Mouse (Mus musculus): ENCODE data around the gene Asic5.

Asic5 gene

DNA sequence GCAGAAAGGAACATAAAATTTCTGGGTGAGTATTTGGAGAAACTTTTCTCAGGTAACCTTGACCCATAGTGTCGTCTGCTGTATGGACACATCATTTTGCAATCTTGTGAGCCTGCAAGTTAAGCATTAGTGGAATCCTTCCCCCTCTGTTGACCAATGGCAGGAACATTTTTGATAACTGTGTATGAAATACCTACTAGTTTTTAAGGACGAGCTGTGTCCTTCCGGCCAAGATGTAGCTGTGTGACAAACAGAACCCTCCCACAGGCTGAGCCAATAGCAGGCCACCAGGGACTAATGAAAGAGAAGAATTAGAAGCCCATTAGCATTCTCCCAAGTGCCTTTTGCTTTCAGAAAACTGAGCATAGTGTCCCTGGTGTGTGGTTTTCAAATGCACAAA is 8.4 kb downstream of the Asic5 start:
- in situ Hi-C loops (cut with MboI; ENCODE audit: low pct_unique_long_range_greater_than_20kb in 1 of 2, low sequenced_read_pairs in 2 of 2, unreplicated experiment in 1 of 2): no loop called here

- in situ Hi-C loops (cut with MboI; ENCODE audit: low pct_unique_long_range_greater_than_20kb in 1 of 2, low sequenced_read_pairs in 2 of 2, unreplicated experiment in 1 of 2): no loop called here
Observed at GRCm38 (mm10) chr3:81995371-81995770, 13.3 kb downstream of the Asic5 start.

GRCm38 (mm10) chr3:81995988-81996387 is 13.9 kb downstream of the Asic5 start:
- in situ Hi-C loops (cut with MboI; ENCODE audit: low pct_unique_long_range_greater_than_20kb in 1 of 2, low sequenced_read_pairs in 2 of 2, unreplicated experiment in 1 of 2): no loop called here

- in situ Hi-C loops (cut with MboI; ENCODE audit: low pct_unique_long_range_greater_than_20kb in 1 of 2, low sequenced_read_pairs in 2 of 2, unreplicated experiment in 1 of 2): no loop called here
Observed at GRCm38 (mm10) chr3:82007002-82007401, 24.9 kb downstream of the Asic5 start.

DNA sequence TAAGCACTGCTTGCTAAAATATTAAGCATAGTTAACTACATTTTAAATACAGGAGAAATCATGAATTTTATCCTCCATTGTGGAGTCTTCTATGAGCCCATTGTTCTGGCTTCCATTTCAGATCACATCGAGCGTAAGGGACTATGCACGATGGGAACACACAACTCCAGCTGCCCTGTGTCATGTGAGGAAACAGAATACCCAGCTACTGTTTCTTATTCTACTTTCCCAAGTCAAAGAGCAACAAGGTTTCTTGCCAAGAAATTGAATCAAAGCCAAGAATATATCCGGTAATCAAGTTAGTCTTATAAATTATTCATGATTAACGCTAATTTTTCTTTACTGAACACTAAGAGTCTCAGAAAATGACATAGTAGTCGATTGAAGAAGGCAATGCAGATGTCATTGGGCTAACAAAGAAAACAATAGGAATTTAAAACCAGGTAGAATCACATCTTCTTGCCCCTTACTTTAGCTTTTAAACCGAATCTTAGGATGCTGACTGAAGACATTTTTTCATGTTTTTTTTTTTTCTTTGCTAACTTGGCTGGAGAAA is 32.1 kb downstream of the Asic5 start:
- in situ Hi-C loops (cut with MboI; ENCODE audit: low pct_unique_long_range_greater_than_20kb in 1 of 2, low sequenced_read_pairs in 2 of 2, unreplicated experiment in 1 of 2): no loop called here

GRCm38 (mm10) chr3:82022421-82022920 is 40.4 kb downstream of the Asic5 start:
- in situ Hi-C loops (cut with MboI; ENCODE audit: low pct_unique_long_range_greater_than_20kb in 1 of 2, low sequenced_read_pairs in 2 of 2, unreplicated experiment in 1 of 2): no loop called here

DNA sequence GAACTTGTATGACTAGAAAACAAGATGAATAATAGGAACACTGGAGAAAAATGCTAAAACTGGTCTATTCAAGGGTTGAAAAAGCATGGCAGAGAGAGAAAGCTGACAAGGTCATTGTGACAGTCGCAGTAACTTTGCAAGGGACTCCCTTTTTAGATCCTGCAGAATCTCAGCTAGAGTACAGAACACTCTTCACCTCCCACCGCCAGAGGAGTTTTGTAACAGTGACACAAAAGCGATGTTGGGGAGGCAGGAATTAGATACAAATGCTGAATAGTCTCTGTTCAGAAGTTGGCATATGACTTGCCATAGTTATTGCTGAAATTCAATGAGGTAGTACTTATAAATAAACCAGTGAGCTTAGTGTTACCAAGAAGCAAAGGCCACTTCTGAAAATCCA is 41.0 kb downstream of the Asic5 start:
- in situ Hi-C loops (cut with MboI; ENCODE audit: low pct_unique_long_range_greater_than_20kb in 1 of 2, low sequenced_read_pairs in 2 of 2, unreplicated experiment in 1 of 2): no loop called here

DNA sequence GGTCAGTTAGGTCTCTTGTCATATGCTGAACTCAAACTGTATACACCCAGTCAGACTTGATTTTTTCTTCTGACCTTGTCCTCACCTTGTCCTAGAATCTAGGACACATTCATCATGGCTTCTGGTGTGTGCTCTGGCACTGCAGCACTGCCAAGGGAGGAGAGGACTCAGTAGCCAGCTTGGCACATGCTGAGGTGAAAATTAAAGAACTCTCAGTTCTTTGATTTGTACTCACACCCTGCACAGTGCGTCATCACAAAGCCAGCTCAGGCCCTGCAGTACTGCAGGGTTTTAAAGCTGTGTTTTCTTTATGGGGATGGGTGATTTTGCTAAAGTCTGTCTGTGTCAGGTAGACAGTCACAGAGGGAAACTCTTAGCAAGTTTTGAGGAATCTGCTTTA is 45.2 kb downstream of the Asic5 start:
- in situ Hi-C loops (cut with MboI; ENCODE audit: low pct_unique_long_range_greater_than_20kb in 1 of 2, low sequenced_read_pairs in 2 of 2, unreplicated experiment in 1 of 2): loop anchor here in 1 of 2 experiments (25.0 kb wide), 1 partner anchor 310 kb away; no protein-coding TSS in a partner anchor

- in situ Hi-C loops (cut with MboI; ENCODE audit: low pct_unique_long_range_greater_than_20kb in 1 of 2, low sequenced_read_pairs in 2 of 2, unreplicated experiment in 1 of 2): loop anchor here in 1 of 2 experiments (25.0 kb wide), 1 partner anchor 308 kb away; no protein-coding TSS in a partner anchor
Observed at GRCm38 (mm10) chr3:82029229-82029628, 47.1 kb downstream of the Asic5 start.

DNA sequence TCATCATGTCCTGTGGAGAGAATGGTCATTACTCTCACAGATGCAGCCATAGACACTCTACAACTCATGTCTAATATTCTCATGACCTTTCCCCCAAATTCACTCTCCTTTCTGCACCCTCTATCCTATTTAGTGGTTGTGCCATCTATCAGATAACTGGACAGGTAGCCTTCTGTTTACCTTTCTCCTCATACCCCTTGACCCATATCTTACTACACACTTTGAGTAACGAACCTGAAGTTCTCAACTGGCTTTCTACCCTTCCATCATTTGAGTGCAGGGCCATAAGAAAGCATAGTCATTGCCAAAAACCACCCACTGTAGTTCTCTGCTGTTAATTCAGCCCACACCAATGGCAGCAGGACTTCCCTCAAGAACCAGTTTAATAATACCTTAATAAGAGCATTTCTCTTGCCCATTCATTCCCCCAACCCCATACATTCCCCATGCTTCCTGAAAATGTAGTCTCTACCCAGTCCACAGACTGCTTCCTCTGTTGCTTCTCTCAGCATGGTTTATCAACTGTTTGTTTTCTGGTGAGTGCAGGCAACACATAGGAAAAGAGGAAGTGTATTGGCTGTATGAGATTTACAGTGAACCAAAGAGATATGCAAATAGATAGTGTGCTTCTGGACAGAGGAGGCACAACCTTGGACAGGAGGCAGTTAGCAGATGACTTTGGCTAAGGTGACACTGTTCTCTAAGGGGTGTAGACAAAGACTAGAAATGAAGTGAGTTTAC is 48.1 kb downstream of the Asic5 start:
- in situ Hi-C loops (cut with MboI; ENCODE audit: low pct_unique_long_range_greater_than_20kb in 1 of 2, low sequenced_read_pairs in 2 of 2, unreplicated experiment in 1 of 2): loop anchor here in 1 of 2 experiments (25.0 kb wide), 1 partner anchor 307 kb away; no protein-coding TSS in a partner anchor

DNA sequence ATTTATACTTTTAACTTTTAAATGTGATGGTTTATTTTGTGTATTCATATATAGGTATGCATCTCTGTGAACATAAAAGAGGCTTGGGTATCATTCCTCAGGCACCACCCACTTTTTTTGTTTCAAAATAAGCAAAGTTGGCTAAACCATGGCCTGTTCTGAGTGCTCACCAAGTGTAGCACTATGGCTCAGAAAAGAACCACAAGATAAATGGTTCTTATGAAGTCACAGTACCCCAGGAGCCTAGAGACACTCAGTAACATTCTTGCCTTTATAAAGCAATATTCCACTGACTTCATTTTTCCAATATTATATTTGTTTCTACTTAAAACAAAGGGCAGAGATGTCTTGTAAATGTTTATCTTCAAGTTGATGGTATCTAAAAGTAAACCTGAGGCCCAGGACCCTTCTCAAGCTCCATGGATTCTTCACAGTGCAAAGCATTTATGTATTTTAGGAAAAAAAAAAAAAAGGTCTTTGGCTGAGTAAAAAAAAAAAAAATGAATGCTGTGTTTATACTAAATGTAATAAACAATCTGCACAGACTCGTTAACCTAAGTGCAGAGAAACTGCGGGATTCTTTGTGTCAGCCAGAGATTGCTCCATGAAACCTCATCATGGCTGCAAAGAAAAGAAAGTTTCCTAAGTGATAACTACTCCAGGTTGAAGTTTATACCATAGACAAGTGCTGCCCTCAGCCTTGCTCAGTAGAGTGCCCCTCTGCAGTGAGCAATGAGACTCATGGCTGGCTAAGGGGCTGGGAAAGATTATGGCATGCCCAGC is 54.4 kb downstream of the Asic5 start:
- in situ Hi-C loops (cut with MboI; ENCODE audit: low pct_unique_long_range_greater_than_20kb in 1 of 2, low sequenced_read_pairs in 2 of 2, unreplicated experiment in 1 of 2): loop anchor here in 1 of 2 experiments (25.0 kb wide), 1 partner anchor 301 kb away; no protein-coding TSS in a partner anchor

DNA sequence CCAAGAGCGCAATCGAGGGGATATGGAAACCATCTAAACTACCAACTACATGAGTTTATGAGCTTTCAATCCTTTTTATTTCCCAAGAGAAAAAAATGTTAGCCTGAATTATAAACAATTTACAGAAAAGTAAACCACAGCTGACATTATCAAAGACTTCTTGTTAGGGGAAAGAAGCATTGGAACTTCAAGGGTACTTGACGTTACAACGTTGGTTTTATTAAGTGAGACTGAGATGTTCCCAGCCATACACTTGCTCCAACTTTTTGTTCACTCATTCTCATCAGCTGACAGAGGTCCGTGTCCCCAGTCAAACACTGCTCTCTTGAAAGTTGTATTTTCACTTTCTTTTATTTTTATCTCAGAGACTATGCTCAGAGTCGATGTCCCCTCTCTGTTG is 61.6 kb downstream of the Asic5 start:
- in situ Hi-C loops (cut with MboI; ENCODE audit: low pct_unique_long_range_greater_than_20kb in 1 of 2, low sequenced_read_pairs in 2 of 2, unreplicated experiment in 1 of 2): loop anchor here (10.0 to 25.0 kb wide), 2 partner anchors 291 to 294 kb away; no protein-coding TSS in a partner anchor

DNA sequence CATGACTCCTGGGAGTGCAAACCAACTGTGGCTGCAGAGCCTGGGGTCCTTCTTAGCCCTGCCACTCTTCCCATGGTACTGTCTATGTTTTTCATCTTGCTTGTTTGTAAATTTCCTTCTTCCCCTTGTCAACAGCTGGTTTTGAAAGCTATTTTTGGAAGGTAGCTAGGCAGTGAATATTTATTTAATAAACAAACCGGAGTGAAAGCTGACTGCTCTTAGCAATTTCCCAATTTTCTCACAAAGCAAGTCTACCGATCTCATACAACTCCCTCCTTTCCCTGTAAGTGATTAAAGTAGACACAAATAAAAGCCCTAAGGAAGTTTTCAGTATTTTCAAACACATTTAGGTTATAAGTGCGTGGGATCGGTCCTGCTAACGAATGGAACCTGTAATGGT is 62.8 kb downstream of the Asic5 start:
- in situ Hi-C loops (cut with MboI; ENCODE audit: low pct_unique_long_range_greater_than_20kb in 1 of 2, low sequenced_read_pairs in 2 of 2, unreplicated experiment in 1 of 2): loop anchor here (10.0 to 25.0 kb wide), 2 partner anchors 290 to 292 kb away; no protein-coding TSS in a partner anchor

GRCm38 (mm10) chr3:82046087-82046486 is 64.0 kb downstream of the Asic5 start:
- in situ Hi-C loops (cut with MboI; ENCODE audit: low pct_unique_long_range_greater_than_20kb in 1 of 2, low sequenced_read_pairs in 2 of 2, unreplicated experiment in 1 of 2): loop anchor here (10.0 to 25.0 kb wide), 2 partner anchors 289 to 291 kb away; no protein-coding TSS in a partner anchor

- in situ Hi-C loops (cut with MboI; ENCODE audit: low pct_unique_long_range_greater_than_20kb in 1 of 2, low sequenced_read_pairs in 2 of 2, unreplicated experiment in 1 of 2): loop anchor here (10.0 to 25.0 kb wide), 2 partner anchors 288 to 290 kb away; no protein-coding TSS in a partner anchor
Observed at GRCm38 (mm10) chr3:82047100-82047753, 65.1 kb downstream of the Asic5 start.

DNA sequence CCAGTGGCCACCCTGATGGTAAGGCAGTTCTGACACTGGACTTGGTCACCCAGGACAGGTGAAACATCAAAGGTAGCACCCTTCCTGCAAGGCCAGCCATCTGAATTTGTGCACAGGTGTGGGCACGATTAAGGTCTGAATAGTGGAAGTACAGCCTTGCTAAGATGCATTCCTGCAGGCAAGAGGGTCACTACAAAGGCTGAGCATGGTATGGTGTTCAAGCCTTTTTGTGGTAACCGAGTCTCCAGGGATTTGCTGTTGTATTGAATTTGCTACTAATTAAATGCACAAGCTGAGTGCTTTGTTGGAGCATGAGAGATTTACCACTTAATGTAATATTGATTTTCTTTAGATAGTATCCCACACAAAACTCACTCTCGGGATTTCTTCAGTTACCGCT is 66.0 kb downstream of the Asic5 start:
- in situ Hi-C loops (cut with MboI; ENCODE audit: low pct_unique_long_range_greater_than_20kb in 1 of 2, low sequenced_read_pairs in 2 of 2, unreplicated experiment in 1 of 2): loop anchor here (10.0 to 25.0 kb wide), 2 partner anchors 287 to 289 kb away; no protein-coding TSS in a partner anchor

- in situ Hi-C loops (cut with MboI; ENCODE audit: low pct_unique_long_range_greater_than_20kb in 1 of 2, low sequenced_read_pairs in 2 of 2, unreplicated experiment in 1 of 2): loop anchor here (10.0 to 25.0 kb wide), 2 partner anchors 286 to 289 kb away; no protein-coding TSS in a partner anchor
Observed at GRCm38 (mm10) chr3:82048681-82049080, 66.6 kb downstream of the Asic5 start.

GRCm38 (mm10) chr3:82051468-82051867 is 69.4 kb downstream of the Asic5 start:
- in situ Hi-C loops (cut with MboI; ENCODE audit: low pct_unique_long_range_greater_than_20kb in 1 of 2, low sequenced_read_pairs in 2 of 2, unreplicated experiment in 1 of 2): no loop called here

All from mouse embryonic stem cell (cell line).